13 mouse cellular contexts compared by ENCODE assay signal in genomic region chr2:35502561-35502960, GRCm38 (mm10). TPM values are rescaled to one million over a fixed set of nuclear protein-coding genes. Genes with fewer than 3 reads are reported as not detected.
DNase-seq lines count a peak whose midpoint lies in the region; ATAC-seq and TF ChIP-seq lines count a peak whose summit lies in the region.
"Had no signal": no experiment of that assay in that cellular context is flagged by ENCODE, and none has a peak within 500 bp of the region (broad histone marks: within the 10 kb centered on the region; RNA-seq: fewer than 3 reads in every experiment).

No protein-coding gene starts in this region.

- no peak for TF ChIP-seq CTCF in lung, embryonic 14.5 days (IDR thresholded peaks at IDR 0.05; ENCODE audit: low read depth)
- TF ChIP-seq CTCF in lung, postnatal 0 days (IDR thresholded peaks at IDR 0.05), result no peak

- no peak overlapping the region for H3K9ac ChIP-seq in lung, embryonic 14.5 days
- H3K9ac ChIP-seq in lung, postnatal 0 days (replicated peaks; ENCODE audit: low read depth), result no peak overlapping the region
- peak overlapping the region; percentile 23 for H3K9ac ChIP-seq in liver, embryonic 16.5 days (ENCODE audit: low read depth, low read length)
- H3K9ac ChIP-seq in hindbrain, embryonic 11.5 days (ENCODE audit: low read depth, low read length), result no peak overlapping the region

- peak overlapping the region; percentile 84 for H3K27ac ChIP-seq in heart, embryonic 10.5 days
- H3K27ac ChIP-seq in lung, embryonic 14.5 days (ENCODE audit: low read depth), result 0 out of 2 replicates have a peak overlapping the region, but pooled peaks have one; percentile 38
- H3K27ac ChIP-seq in lung, postnatal 0 days (ENCODE audit: low read length), result no peak overlapping the region
- H3K27ac ChIP-seq in liver, embryonic 16.5 days (ENCODE audit: low read length), result peak overlapping the region; percentile 86
- no peak overlapping the region for H3K27ac ChIP-seq in hindbrain, embryonic 11.5 days (ENCODE audit: low read depth, low read length)

- no peaks in the 10 kb centered on the region for H3K36me3 ChIP-seq in heart, embryonic 10.5 days
- no peaks in the 10 kb centered on the region for H3K36me3 ChIP-seq in lung, embryonic 14.5 days (ENCODE audit: insufficient read depth)
- no peaks in the 10 kb centered on the region for H3K36me3 ChIP-seq in lung, postnatal 0 days (ENCODE audit: insufficient read depth, low read length)
- H3K36me3 ChIP-seq in liver, embryonic 16.5 days (ENCODE audit: control insufficient read depth, insufficient read depth), result no peaks in the 10 kb centered on the region
- no peaks in the 10 kb centered on the region for H3K36me3 ChIP-seq in hindbrain, embryonic 11.5 days (ENCODE audit: control insufficient read depth, insufficient read depth, low read length)

- H3K4me3 ChIP-seq in heart, embryonic 10.5 days, result no peak overlapping the region
- no peak overlapping the region for H3K4me3 ChIP-seq in lung, embryonic 14.5 days (ENCODE audit: low read depth, low read length)
- no peak overlapping the region for H3K4me3 ChIP-seq in lung, postnatal 0 days (ENCODE audit: low read depth, low read length)
- H3K4me3 ChIP-seq in liver, embryonic 16.5 days (ENCODE audit: low read depth, low read length), result no peak overlapping the region
- H3K4me3 ChIP-seq in hindbrain, embryonic 11.5 days (ENCODE audit: low read depth, low read length), result no peak overlapping the region

- H3K4me1 ChIP-seq in heart, embryonic 10.5 days, result peaks cover 60% of the 10 kb centered on the region
- H3K4me1 ChIP-seq in lung, embryonic 14.5 days (ENCODE audit: insufficient read depth), result peaks cover 25% of the 10 kb centered on the region
- no peaks in the 10 kb centered on the region for H3K4me1 ChIP-seq in lung, postnatal 0 days (ENCODE audit: insufficient read depth, low read depth, low read length)
- H3K4me1 ChIP-seq in liver, embryonic 16.5 days (ENCODE audit: control insufficient read depth, low read depth, low read length), result peaks cover 78% of the 10 kb centered on the region
- H3K4me1 ChIP-seq in hindbrain, embryonic 11.5 days (replicated peaks; ENCODE audit: control insufficient read depth, insufficient read depth, low read length), result no peaks in the 10 kb centered on the region

- H3K9me3 ChIP-seq in heart, embryonic 10.5 days, result no peaks in the 10 kb centered on the region
- H3K9me3 ChIP-seq in lung, embryonic 14.5 days (ENCODE audit: low read depth, low read length), result no peaks in the 10 kb centered on the region
- no peaks in the 10 kb centered on the region for H3K9me3 ChIP-seq in lung, postnatal 0 days (ENCODE audit: low read length)
- H3K9me3 ChIP-seq in liver, embryonic 16.5 days (replicated peaks; ENCODE audit: control insufficient read depth, low read length), result no peaks in the 10 kb centered on the region
- H3K9me3 ChIP-seq in hindbrain, embryonic 11.5 days (ENCODE audit: control insufficient read depth, low read length), result no peaks in the 10 kb centered on the region

- DNase-seq in heart, embryonic 10.5 days (ENCODE audit: low spot score), result no peak
- DNase-seq in heart, postnatal 25 days (ENCODE audit: low spot score), result no peak
- DNase-seq in lung, embryonic 14.5 days, result no peak
- DNase-seq in lung, postnatal 0 days (ENCODE audit: low spot score), result no peak
- no peak for DNase-seq in hindbrain, embryonic 11.5 days (ENCODE audit: low spot score)
- DNase-seq in ovary, postnatal 36 days (ENCODE audit: low spot score), result no peak
- DNase-seq: cerebellum, adult 18-20 months; gastrocnemius, postnatal 14 days; lung, postnatal 10 days had no signal

- 73% methylated on average over 3 of the region's 3 CpGs for WGBS in heart, embryonic 10.5 days
- 71% methylated on average over 3 of the region's 3 CpGs for WGBS in lung, embryonic 14.5 days
- WGBS in lung, postnatal 0 days, result 80% methylated on average over 3 of the region's 3 CpGs
- WGBS in liver, embryonic 16.5 days (ENCODE audit: insufficient replicate concordance), result 41% methylated on average over 3 of the region's 3 CpGs
- 94% methylated on average over 3 of the region's 3 CpGs for WGBS in hindbrain, embryonic 11.5 days

- no peak overlapping the region for H3K4me2 ChIP-seq in lung, embryonic 14.5 days
- H3K4me2 ChIP-seq in lung, postnatal 0 days (replicated peaks; ENCODE audit: low read depth, low read length), result no peak overlapping the region
- peak overlapping the region; percentile 40 for H3K4me2 ChIP-seq in liver, embryonic 16.5 days (ENCODE audit: low read depth, low read length)
- H3K4me2 ChIP-seq in hindbrain, embryonic 11.5 days (replicated peaks; ENCODE audit: low read depth, low read length), result no peak overlapping the region

- no peak for ATAC-seq in lung, embryonic 14.5 days (ENCODE audit: insufficient read depth)
- no peak for ATAC-seq in lung, postnatal 0 days
- 0 out of 2 replicates have a peak, but pooled peaks have one; percentile 43 for ATAC-seq in erythroid progenitor cell, adult 5-6 weeks (replicated peaks; ENCODE audit: low FRiP score, poor library complexity, severe bottlenecking)
- peak; percentile 33; the same call in 1 of the 2 replicates for ATAC-seq in liver, embryonic 16.5 days (ENCODE audit: low read depth)
- ATAC-seq in hindbrain, embryonic 11.5 days (ENCODE audit: low FRiP score), result no peak
- ATAC-seq: activated CD4-positive, CD25-positive, alpha-beta regulatory T cell, adult 4 months; forebrain, embryonic 14.5 days had no signal

- intact Hi-C loops in heart, postnatal 25 days (cut with DNase I), result no loop called here

- TF ChIP-seq EP300 in lung, postnatal 0 days (IDR thresholded peaks at IDR 0.05), result no peak

- H3K27me3 ChIP-seq in heart, embryonic 10.5 days (ENCODE audit: insufficient read depth, poor library complexity, severe bottlenecking), result no peaks in the 10 kb centered on the region
- H3K27me3 ChIP-seq in lung, embryonic 14.5 days (ENCODE audit: insufficient read depth, low read length), result no peaks in the 10 kb centered on the region
- no peaks in the 10 kb centered on the region for H3K27me3 ChIP-seq in lung, postnatal 0 days (replicated peaks; ENCODE audit: insufficient read depth, low read length)
- H3K27me3 ChIP-seq in liver, embryonic 16.5 days (ENCODE audit: control insufficient read depth, insufficient read depth, low read depth, low read length), result no peaks in the 10 kb centered on the region
- H3K27me3 ChIP-seq in hindbrain, embryonic 11.5 days (ENCODE audit: control insufficient read depth, insufficient read depth, low read length), result no peaks in the 10 kb centered on the region

RNA-seq across cellular contexts. Expression of gene Ggta1, which starts 39.5 kb away (rescaled TPM):
- 30.4 and 51.3 TPM in 2 replicates for polyA plus RNA-seq in heart, embryonic 10.5 days (2016; fragmentation: Nextera tagmentation; extraction: Ambion mirVana)
- 10 to 100 TPM; 20.4 to 23.7 TPM for total RNA-seq in heart, postnatal 25 days (2021)
- polyA plus RNA-seq in lung, embryonic 14.5 days (2014; fragmentation: Nextera tagmentation; extraction: Ambion mirVana), result 16.4 and 16.9 TPM in 2 replicates
- 21.8 and 25.6 TPM in 2 replicates for polyA plus RNA-seq in lung, postnatal 0 days (2015; fragmentation: Nextera tagmentation; extraction: Ambion mirVana)
- total RNA-seq in erythroid progenitor cell, adult 5-6 weeks (2015; ENCODE audit: low replicate concordance), result 12.2 and 14.4 TPM in 2 replicates
- total RNA-seq in erythroid progenitor cell, adult 5-6 weeks (2017; ENCODE audit: low replicate concordance), result 6.2 and 6.8 TPM in 2 replicates
- polyA plus RNA-seq in liver, embryonic 16.5 days (2015; fragmentation: Nextera tagmentation; extraction: Ambion mirVana), result 9.1 and 9.6 TPM in 2 replicates
- 5.6 and 5.9 TPM in 2 replicates for polyA plus RNA-seq in hindbrain, embryonic 11.5 days (2014; fragmentation: Nextera tagmentation; extraction: Ambion mirVana)

RNA-seq across cellular contexts. Expression of gene Dab2ip, which starts 55.5 kb away (rescaled TPM):
- polyA plus RNA-seq in heart, embryonic 10.5 days (2016; fragmentation: Nextera tagmentation; extraction: Ambion mirVana), result 47.6 and 49.0 TPM in 2 replicates
- total RNA-seq in heart, postnatal 25 days (2021), result 10 to 100 TPM; 46.0 to 52.1 TPM
- polyA plus RNA-seq in lung, embryonic 14.5 days (2014; fragmentation: Nextera tagmentation; extraction: Ambion mirVana), result 51.7 and 61.4 TPM in 2 replicates
- 75.8 and 83.4 TPM in 2 replicates for polyA plus RNA-seq in lung, postnatal 0 days (2015; fragmentation: Nextera tagmentation; extraction: Ambion mirVana)
- total RNA-seq in erythroid progenitor cell, adult 5-6 weeks (2015; ENCODE audit: low replicate concordance), result not detected in 2 replicates
- 0.15 and 1.2 TPM in 2 replicates for total RNA-seq in erythroid progenitor cell, adult 5-6 weeks (2017; ENCODE audit: low replicate concordance)
- polyA plus RNA-seq in liver, embryonic 16.5 days (2015; fragmentation: Nextera tagmentation; extraction: Ambion mirVana), result 4.9 and 5.1 TPM in 2 replicates
- polyA plus RNA-seq in hindbrain, embryonic 11.5 days (2014; fragmentation: Nextera tagmentation; extraction: Ambion mirVana), result 37.8 and 47.9 TPM in 2 replicates

Comparison
In these comparisons a context has a peak if more than half of its experiments do, and no peak if none do; other contexts are left out.
1. H3K27ac ChIP-seq: peak in heart, embryonic 10.5 days (single experiment), lung, embryonic 14.5 days (single experiment) and liver, embryonic 16.5 days (single experiment); none in lung, postnatal 0 days (single experiment) and hindbrain, embryonic 11.5 days (single experiment).
2. ATAC-seq: peak in erythroid progenitor cell, adult 5-6 weeks (single experiment) and liver, embryonic 16.5 days (single experiment); none in lung, embryonic 14.5 days (single experiment), lung, postnatal 0 days (single experiment) and hindbrain, embryonic 11.5 days (single experiment).